Mouse (Mus musculus) embryonic facial prominence, embryonic 13.5 days (tissue): ENCODE measurements around the gene Samhd1. TPM values are rescaled to one million over a fixed set of nuclear protein-coding genes. Genes with fewer than 3 reads are reported as not detected.

ENCODE experiments used
- ATAC-seq: fragments of 200-750 bp; cut with Nextera tagmentation; 2 replicates; pipeline ENCODE4 v1.8.0; 2017; ENCODE audit warnings: low read depth; ENCODE audit not compliant: insufficient number of reproducible peaks, insufficient read depth, low FRiP score, low TSS enrichment
- H3K27ac ChIP-seq: fragments of 300-500 bp; sonication (generic); 2 replicates; pipeline ENCODE4 v1.5.1; 2015; ENCODE audit warnings: moderate library complexity, mild to moderate bottlenecking, inconsistent platforms
- H3K27me3 ChIP-seq: fragments of 300-500 bp; sonication (generic); 2 replicates; pipeline ENCODE4 v1.6.1; 2015; ENCODE audit warnings: mild to moderate bottlenecking, inconsistent platforms
- H3K36me3 ChIP-seq: fragments of 300-500 bp; sonication (generic); 2 replicates; pipeline ENCODE4 v1.6.1; 2015; ENCODE audit warnings: mild to moderate bottlenecking, inconsistent platforms
- H3K4me1 ChIP-seq: fragments of 300-500 bp; sonication (generic); 2 replicates; pipeline ENCODE4 v1.6.1; 2015; ENCODE audit warnings: inconsistent platforms
- H3K4me2 ChIP-seq: fragments of 300-500 bp; sonication (generic); 2 replicates; pipeline ENCODE4 v1.6.1; 2015; ENCODE audit warnings: moderate library complexity, mild to moderate bottlenecking, inconsistent platforms
- H3K4me3 ChIP-seq: fragments of 300-500 bp; sonication (generic); 2 replicates; pipeline ENCODE4 v1.5.1; 2015; ENCODE audit warnings: mild to moderate bottlenecking, inconsistent platforms
- H3K9ac ChIP-seq: fragments of 300-500 bp; sonication (generic); 2 replicates; pipeline ENCODE4 v1.6.1; 2015; ENCODE audit warnings: mild to moderate bottlenecking, inconsistent platforms
- H3K9me3 ChIP-seq: fragments of 300-500 bp; sonication (generic); 2 replicates; pipeline ENCODE4 v1.6.1; 2016; ENCODE audit warnings: inconsistent platforms
- WGBS: fragments of 180-500 bp; shearing (Covaris S2); methylation state at CpG from one replicate; pipeline ENCODE4 v1.1.7; 2015; ENCODE audit warnings: mixed read lengths; 5-methylcytosine and 5-hydroxymethylcytosine counted together
- polyA plus RNA-seq: library from polyadenylated mRNA; unstranded; fragments of >200 nt; fragmentation: Nextera tagmentation; extraction: Ambion mirVana; gene quantifications from 2 replicates; pipeline ENCODE4 v1.2.1, GENCODE M21; 2015

The Samhd1 gene
- polyA plus RNA-seq, 1 experiment from 2014 or later: 22.7 TPM

DNA sequence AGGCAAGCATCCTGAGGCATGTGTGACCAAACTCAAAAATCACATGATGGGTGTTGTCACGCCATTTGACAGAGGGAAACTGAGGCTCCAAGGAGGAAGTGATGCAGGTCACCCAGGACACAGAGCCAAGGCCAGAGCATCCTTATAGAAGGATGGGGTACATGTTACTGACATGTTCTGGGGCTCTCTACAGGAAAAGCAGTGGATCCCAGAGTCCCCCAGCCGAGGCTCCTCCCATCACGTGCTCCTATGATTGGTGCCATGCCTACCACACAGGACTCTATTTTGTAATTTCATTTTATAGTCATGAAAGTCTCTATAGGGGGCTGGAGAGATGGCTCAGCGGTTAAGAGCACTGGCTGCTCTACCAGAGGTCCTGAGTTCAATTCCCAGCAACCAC is 77.3 kb downstream of the Samhd1 start:
- Histone ChIP-seq H3K36me3 (peaks cover 62% of the 10 kb centered on the region), H3K4me1 (peaks cover 49% of the 10 kb centered on the region), H3K4me3 (no peak overlapping the region), H3K27me3 (no peaks in the 10 kb centered on the region), H3K9ac (no peak overlapping the region), H3K4me2 (peak overlapping the region; percentile 53; the same call in 1 of the 2 replicates), H3K9me3 (no peaks in the 10 kb centered on the region), H3K27ac (peak overlapping the region; percentile 90)
- WGBS: 81% methylated on average over 4 of the region's 4 CpGs
- ATAC-seq: no peak

DNA sequence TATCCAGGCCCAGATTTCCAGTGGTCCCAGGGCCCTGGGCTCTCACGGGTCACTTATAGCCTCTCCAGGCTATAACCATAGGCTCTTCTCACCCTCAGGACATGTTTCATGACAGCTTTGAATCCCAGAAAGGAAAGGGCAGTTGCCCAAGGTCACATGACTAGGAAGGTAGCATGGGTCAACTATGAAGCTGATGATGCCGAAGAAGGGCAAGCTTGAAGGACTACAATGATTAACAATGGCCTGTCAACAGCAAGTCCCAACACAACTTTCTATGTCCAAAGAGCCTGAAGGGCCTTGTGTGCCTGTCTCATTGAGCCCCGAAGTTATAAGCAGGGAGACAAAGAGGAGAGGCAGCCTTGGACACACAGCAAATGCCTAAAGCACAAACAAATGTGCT is 77.9 kb downstream of the Samhd1 start:
- ATAC-seq: no peak
- H3K36me3 ChIP-seq: peaks cover 64% of the 10 kb centered on the region
- peaks cover 46% of the 10 kb centered on the region for H3K4me1 ChIP-seq
- no peak overlapping the region for H3K4me3 ChIP-seq
- H3K9me3 ChIP-seq: no peaks in the 10 kb centered on the region
- WGBS: 95% methylated on average over 3 of the region's 3 CpGs
- no peaks in the 10 kb centered on the region for H3K27me3 ChIP-seq
- H3K27ac ChIP-seq: no peak overlapping the region
- no peak overlapping the region for H3K4me2 ChIP-seq
- no peak overlapping the region for H3K9ac ChIP-seq

GRCm38 (mm10) chr2:157055721-157056120 is 79.3 kb downstream of the Samhd1 start:
- Histone ChIP-seq H3K9ac (no peak overlapping the region), H3K36me3 (peaks cover 76% of the 10 kb centered on the region), H3K4me2 (no peak overlapping the region), H3K9me3 (no peaks in the 10 kb centered on the region), H3K4me3 (no peak overlapping the region), H3K27me3 (no peaks in the 10 kb centered on the region), H3K4me1 (peaks cover 47% of the 10 kb centered on the region), H3K27ac (peak overlapping the region; percentile 81)
- ATAC-seq: no peak
- 92% methylated on average over 6 of the region's 6 CpGs for WGBS

GRCm38 (mm10) chr2:157054816-157055215 is 80.2 kb downstream of the Samhd1 start:
- H3K9ac ChIP-seq: peak overlapping the region; percentile 44; the same call in 1 of the 2 replicates
- peaks cover 78% of the 10 kb centered on the region for H3K36me3 ChIP-seq
- no peak overlapping the region for H3K4me3 ChIP-seq
- 67% methylated on average over 5 of the region's 5 CpGs for WGBS
- no peak for ATAC-seq
- peak overlapping the region; percentile 81 for H3K27ac ChIP-seq
- peaks cover 47% of the 10 kb centered on the region for H3K4me1 ChIP-seq
- no peaks in the 10 kb centered on the region for H3K9me3 ChIP-seq
- H3K27me3 ChIP-seq: no peaks in the 10 kb centered on the region
- H3K4me2 ChIP-seq: no peak overlapping the region

- Histone ChIP-seq H3K4me3 (no peak overlapping the region), H3K36me3 (peaks cover 78% of the 10 kb centered on the region), H3K27ac (peak overlapping the region; percentile 81; the same call in 1 of the 2 replicates), H3K9ac (0 out of 2 replicates have a peak overlapping the region, but pooled peaks have one; percentile 21), H3K9me3 (no peaks in the 10 kb centered on the region), H3K4me2 (no peak overlapping the region), H3K4me1 (peaks cover 43% of the 10 kb centered on the region), H3K27me3 (no peaks in the 10 kb centered on the region)
- no peak for ATAC-seq
- WGBS: 91% methylated on average over 8 of the region's 8 CpGs
Measured at GRCm38 (mm10) chr2:157054297-157054696, 80.8 kb downstream of the Samhd1 start.

- no peaks in the 10 kb centered on the region for H3K27me3 ChIP-seq
- H3K4me1 ChIP-seq: peaks cover 37% of the 10 kb centered on the region
- peak overlapping the region; percentile 81; the same call in 1 of the 2 replicates for H3K27ac ChIP-seq
- no peak overlapping the region for H3K9ac ChIP-seq
- peaks cover 79% of the 10 kb centered on the region for H3K36me3 ChIP-seq
- no peaks in the 10 kb centered on the region for H3K9me3 ChIP-seq
- 77% methylated on average over 4 of the region's 4 CpGs for WGBS
- H3K4me3 ChIP-seq: no peak overlapping the region
- ATAC-seq: no peak
- no peak overlapping the region for H3K4me2 ChIP-seq
Measured at GRCm38 (mm10) chr2:157053787-157054186, 81.3 kb downstream of the Samhd1 start.

GRCm38 (mm10) chr2:157053124-157053523 is 81.9 kb downstream of the Samhd1 start:
- Histone ChIP-seq H3K27me3 (no peaks in the 10 kb centered on the region), H3K36me3 (peaks cover 83% of the 10 kb centered on the region), H3K27ac (no peak overlapping the region), H3K4me2 (no peak overlapping the region), H3K9me3 (no peaks in the 10 kb centered on the region), H3K4me1 (peaks cover 31% of the 10 kb centered on the region), H3K4me3 (no peak overlapping the region), H3K9ac (no peak overlapping the region)
- 93% methylated on average over 5 of the region's 5 CpGs for WGBS
- no peak for ATAC-seq

DNA sequence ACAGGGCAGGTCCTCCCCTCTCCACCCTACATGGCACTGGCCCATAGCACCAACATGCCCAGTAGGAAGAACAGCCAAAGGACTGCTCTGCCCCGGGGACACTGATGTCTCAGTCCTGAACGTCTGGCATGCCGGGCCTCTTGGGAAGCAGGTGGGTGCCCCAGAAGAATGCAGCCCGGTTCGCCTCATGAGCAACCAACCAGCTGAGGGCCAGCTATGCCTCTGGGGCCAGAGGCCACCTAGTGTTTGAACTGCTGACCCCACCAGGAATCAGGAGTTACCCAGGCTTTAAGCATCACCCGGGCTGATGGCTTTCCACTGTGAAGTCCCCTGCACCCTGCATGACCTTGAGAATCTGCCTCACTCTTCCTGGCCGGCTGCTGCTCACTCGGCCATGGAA is 82.6 kb downstream of the Samhd1 start:
- Histone ChIP-seq H3K4me1 (peaks cover 29% of the 10 kb centered on the region), H3K27me3 (no peaks in the 10 kb centered on the region), H3K4me2 (no peak overlapping the region), H3K36me3 (peaks cover 79% of the 10 kb centered on the region), H3K4me3 (no peak overlapping the region), H3K9ac (no peak overlapping the region), H3K27ac (no peak overlapping the region), H3K9me3 (no peaks in the 10 kb centered on the region)
- 79% methylated on average over 8 of the region's 8 CpGs for WGBS
- ATAC-seq: no peak

GRCm38 (mm10) chr2:157049831-157050243 is 85.2 kb downstream of the Samhd1 start:
- Histone ChIP-seq H3K36me3 (peaks cover 83% of the 10 kb centered on the region), H3K27ac (no peak overlapping the region), H3K27me3 (no peaks in the 10 kb centered on the region), H3K9ac (no peak overlapping the region), H3K9me3 (no peaks in the 10 kb centered on the region), H3K4me2 (no peak overlapping the region), H3K4me1 (peaks cover 19% of the 10 kb centered on the region), H3K4me3 (no peak overlapping the region)
- 83% methylated on average over 8 of the region's 8 CpGs for WGBS
- no peak for ATAC-seq

- H3K9ac ChIP-seq: no peak overlapping the region
- no peak overlapping the region for H3K27ac ChIP-seq
- 91% methylated on average over 13 of the region's 13 CpGs for WGBS
- no peak for ATAC-seq
- no peak overlapping the region for H3K4me2 ChIP-seq
- H3K4me3 ChIP-seq: no peak overlapping the region
- no peaks in the 10 kb centered on the region for H3K9me3 ChIP-seq
- peaks cover 81% of the 10 kb centered on the region for H3K36me3 ChIP-seq
- H3K27me3 ChIP-seq: no peaks in the 10 kb centered on the region
- H3K4me1 ChIP-seq: peaks cover 15% of the 10 kb centered on the region
Measured at GRCm38 (mm10) chr2:157048395-157049181, 86.5 kb downstream of the Samhd1 start.
